Mouse (Mus musculus) neural tube, embryonic 11.5 days (tissue): ENCODE results near the gene Cul4a. TPM values are rescaled to one million over a fixed set of nuclear protein-coding genes. Genes with fewer than 3 reads are reported as not detected.

Source experiments
- ATAC-seq: fragments of 200-750 bp; cut with Nextera tagmentation; 2 replicates; pipeline ENCODE4 v1.8.0; 2017; ENCODE audit warnings: moderate number of reproducible peaks, mild to moderate bottlenecking, moderate TSS enrichment, moderate library complexity; ENCODE audit not compliant: insufficient read depth, low FRiP score, low TSS enrichment
- DNase-seq: peaks from one replicate; pipeline ENCODE4 v3.0.0-alpha.2; 2015; ENCODE audit warnings: low spot score
- H3K27ac ChIP-seq: fragments of 300-500 bp; sonication (generic); 2 replicates; pipeline ENCODE4 v1.5.1; 2014; ENCODE audit warnings: low read depth, mild to moderate bottlenecking, low read length
- H3K27me3 ChIP-seq: fragments of 300-500 bp; sonication (generic); 2 replicates; pipeline ENCODE4 v1.6.1; 2014; ENCODE audit warnings: mild to moderate bottlenecking, low read length, mixed read lengths; ENCODE audit not compliant: control insufficient read depth, insufficient read depth
- H3K36me3 ChIP-seq: fragments of 300-500 bp; sonication (generic); 2 replicates; pipeline ENCODE4 v1.6.1; 2014; ENCODE audit warnings: mild to moderate bottlenecking, low read length, moderate library complexity, mixed read lengths; ENCODE audit not compliant: control insufficient read depth, insufficient read depth
- H3K4me1 ChIP-seq: fragments of 300-500 bp; sonication (generic); 2 replicates; pipeline ENCODE4 v1.6.1; 2014; ENCODE audit warnings: low read length, mixed read lengths; ENCODE audit not compliant: control insufficient read depth, insufficient read depth
- H3K4me2 ChIP-seq: fragments of 300-500 bp; sonication (generic); 2 replicates; pipeline ENCODE4 v1.6.1; 2014; ENCODE audit warnings: low read depth, mild to moderate bottlenecking, moderate library complexity
- H3K4me3 ChIP-seq: fragments of 300-500 bp; sonication (generic); 2 replicates; pipeline ENCODE4 v1.5.1; 2014; ENCODE audit warnings: low read depth, low read length
- H3K9ac ChIP-seq: fragments of 300-500 bp; sonication (generic); 2 replicates; pipeline ENCODE4 v1.6.1; 2014; ENCODE audit warnings: mild to moderate bottlenecking, low read length
- H3K9me3 ChIP-seq: fragments of 300-500 bp; sonication (generic); 2 replicates; pipeline ENCODE4 v1.6.1; 2016; ENCODE audit warnings: low read length; ENCODE audit not compliant: control insufficient read depth
- WGBS: fragments of 180-500 bp; shearing (Covaris S2); extraction: QIAGEN DNeasy Blood & Tissue Kit; methylation state at CpG from one replicate; pipeline ENCODE4 v1.1.7; 2014; 5-methylcytosine and 5-hydroxymethylcytosine counted together
- microRNA counts: library from miRNA; unstranded; fragments of <30 nt; microRNA quantifications from one replicate; lab custom pipeline; 2015
- microRNA-seq: library from miRNA; unstranded; fragments of <30 nt; microRNA quantifications from one replicate; pipeline ENCODE4, GENCODE M21; 2016
- polyA plus RNA-seq: library from polyadenylated mRNA; unstranded; fragments of >200 nt; fragmentation: Nextera tagmentation; extraction: Ambion mirVana; gene quantifications from 2 replicates; pipeline ENCODE4 v1.2.1, GENCODE M21; 2014

The Cul4a gene
- polyA plus RNA-seq, 1 experiment from 2014 or later, result 99.5 TPM

- WGBS, result 90% methylated on average over 8 of the region's 8 CpGs
- Histone ChIP-seq H3K36me3 (no peaks in the 10 kb centered on the region), H3K27ac (no peak overlapping the region), H3K27me3 (no peaks in the 10 kb centered on the region), H3K9ac (no peak overlapping the region), H3K4me2 (no peak overlapping the region), H3K9me3 (no peaks in the 10 kb centered on the region), H3K4me3 (no peak overlapping the region), H3K4me1 (no peaks in the 10 kb centered on the region)
- DNase-seq (no peak), ATAC-seq (no peak)
These were observed 84.8 kb downstream of the Cul4a start for GRCm38 (mm10) chr8:13190235-13190634.

- H3K36me3 ChIP-seq, result no peaks in the 10 kb centered on the region; the same call in 1 of the 2 replicates
- no peaks in the 10 kb centered on the region for H3K9me3 ChIP-seq
- H3K27ac ChIP-seq, result no peak overlapping the region
- H3K4me1 ChIP-seq, result no peaks in the 10 kb centered on the region
- WGBS, result 46% methylated on average over 10 of the region's 10 CpGs
- DNase-seq (no peak), ATAC-seq (no peak)
- no peak overlapping the region for H3K4me2 ChIP-seq
- H3K9ac ChIP-seq, result no peak overlapping the region
- H3K27me3 ChIP-seq, result peaks cover 5% of the 10 kb centered on the region
- H3K4me3 ChIP-seq, result no peak overlapping the region
These were observed 89.4 kb downstream of the Cul4a start for GRCm38 (mm10) chr8:13194818-13195217.

GRCm38 (mm10) chr8:13197493-13197892 lies 92.1 kb downstream of the Cul4a start:
- DNase-seq, result no peak
- H3K4me2 ChIP-seq, result no peak overlapping the region
- ATAC-seq, result no peak
- no peak overlapping the region for H3K27ac ChIP-seq
- no peak overlapping the region for H3K4me3 ChIP-seq
- 88% methylated on average over 5 of the region's 5 CpGs for WGBS
- no peaks in the 10 kb centered on the region; the same call in 1 of the 2 replicates for H3K36me3 ChIP-seq
- H3K27me3 ChIP-seq, result peaks cover 25% of the 10 kb centered on the region
- H3K9ac ChIP-seq, result no peak overlapping the region
- no peaks in the 10 kb centered on the region for H3K9me3 ChIP-seq
- no peaks in the 10 kb centered on the region for H3K4me1 ChIP-seq

MicroRNAs within 50 kb of the gene (microRNA counts, 519-probe panel; counts per million panel counts)
- microRNA mmu-miR-1968 (lab: Ali Mortazavi, UCI), result 171 counts per million, percentile 57 among the panel's probes with 10 or more counts

Small RNA genes lying within 50 kb of the gene (microRNA-seq; reads per million reads assigned to microRNA genes)
- gene Mir1968, result 12.2 reads per million, percentile 23 among the genes with 10 or more reads in this experiment
- gene Mir7065, result not detected

Other genes starting within 250 kb of the Cul4a start
- gene Mcf2l, start 231.8 kb upstream of the Cul4a start, polyA plus RNA-seq, result 46.3 and 58.7 TPM in 2 replicates
- gene F7, start 79.6 kb upstream of the Cul4a start, polyA plus RNA-seq, result not detected in 2 replicates
- 0.69 and 0.78 TPM in 2 replicates for gene F10, start 68.3 kb upstream of the Cul4a start, polyA plus RNA-seq
- gene Proz, start 44.7 kb upstream of the Cul4a start, polyA plus RNA-seq, result 0.09 and 0.18 TPM in 2 replicates
- 52.9 and 53.4 TPM in 2 replicates for gene Pcid2, start 162 bp upstream of the Cul4a start, polyA plus RNA-seq
- 258 and 279 TPM in 2 replicates for gene Lamp1, start 53.5 kb downstream of the Cul4a start, polyA plus RNA-seq
- gene Grtp1, start 95.0 kb downstream of the Cul4a start, polyA plus RNA-seq, result 13.5 and 13.8 TPM in 2 replicates
- gene Adprhl1, start 148.5 kb downstream of the Cul4a start, polyA plus RNA-seq, result 0.57 and 0.61 TPM in 2 replicates
- gene Dcun1d2, start 182.5 kb downstream of the Cul4a start, polyA plus RNA-seq, result 32.7 and 36.5 TPM in 2 replicates
- 34.7 and 35.1 TPM in 2 replicates for gene Tmco3, start 182.6 kb downstream of the Cul4a start, polyA plus RNA-seq
- 191 TPM in 2 replicates for gene Tfdp1, start 233.1 kb downstream of the Cul4a start, polyA plus RNA-seq